Mouse (Mus musculus) intestine, embryonic 14.5 days (tissue): Measurements from ENCODE around the gene Dnaja4. TPM values are rescaled to one million over a fixed set of nuclear protein-coding genes. Genes with fewer than 3 reads are reported as not detected.

Experiments
- ATAC-seq: fragments of 200-750 bp; cut with Nextera tagmentation; replicated peaks from 2 replicates; pipeline ENCODE4 v1.8.0; 2017; ENCODE audit warnings: low read depth, moderate number of reproducible peaks, moderate TSS enrichment, moderate library complexity; ENCODE audit not compliant: low FRiP score, low TSS enrichment
- DNase-seq: peaks from one replicate; pipeline ENCODE4 v3.0.0-alpha.2; 2018; ENCODE audit warnings: low spot score
- H3K27ac ChIP-seq: fragments of 300-500 bp; sonication (generic); 2 replicates; pipeline ENCODE4 v1.5.1; 2014; ENCODE audit warnings: low read depth, mild to moderate bottlenecking, control low read depth
- H3K27me3 ChIP-seq: fragments of 300-500 bp; sonication (generic); replicated peaks from 2 replicates; pipeline ENCODE4 v1.6.1; 2014; ENCODE audit warnings: low read length, control low read depth; ENCODE audit not compliant: control insufficient read depth, insufficient read depth
- H3K36me3 ChIP-seq: fragments of 300-500 bp; sonication (generic); 2 replicates; pipeline ENCODE4 v1.6.1; 2014; ENCODE audit warnings: low read length, control low read depth; ENCODE audit not compliant: control insufficient read depth, insufficient read depth
- H3K4me1 ChIP-seq: fragments of 300-500 bp; sonication (generic); replicated peaks from 2 replicates; pipeline ENCODE4 v1.6.1; 2014; ENCODE audit warnings: low read length, control low read depth, mixed read lengths; ENCODE audit not compliant: control insufficient read depth, insufficient read depth
- H3K4me2 ChIP-seq: fragments of 300-500 bp; sonication (generic); 2 replicates; pipeline ENCODE4 v1.6.1; 2014; ENCODE audit warnings: low read length
- H3K4me3 ChIP-seq: fragments of 300-500 bp; sonication (generic); 2 replicates; pipeline ENCODE4 v1.5.1; 2014; ENCODE audit warnings: low read depth, low read length, control low read depth, mixed read lengths
- H3K9ac ChIP-seq: fragments of 300-500 bp; sonication (generic); 2 replicates; pipeline ENCODE4 v1.6.1; 2014; ENCODE audit warnings: mild to moderate bottlenecking, low read length
- H3K9me3 ChIP-seq: fragments of 300-500 bp; sonication (generic); 2 replicates; pipeline ENCODE4 v1.6.1; 2016; ENCODE audit warnings: low read length, control low read depth; ENCODE audit not compliant: control insufficient read depth
- WGBS: fragments of 180-500 bp; shearing (Covaris S2); extraction: QIAGEN DNeasy Blood & Tissue Kit; methylation state at CpG from one replicate; pipeline ENCODE4 v1.1.7; 2014; 5-methylcytosine and 5-hydroxymethylcytosine counted together
- polyA plus RNA-seq: library from polyadenylated mRNA; unstranded; fragments of >200 nt; fragmentation: Nextera tagmentation; extraction: Ambion mirVana; gene quantifications from 2 replicates; pipeline ENCODE4 v1.2.1, GENCODE M21; 2014

Gene Dnaja4
- polyA plus RNA-seq, 1 experiment from 2014 or later: 5.0 TPM

DNA sequence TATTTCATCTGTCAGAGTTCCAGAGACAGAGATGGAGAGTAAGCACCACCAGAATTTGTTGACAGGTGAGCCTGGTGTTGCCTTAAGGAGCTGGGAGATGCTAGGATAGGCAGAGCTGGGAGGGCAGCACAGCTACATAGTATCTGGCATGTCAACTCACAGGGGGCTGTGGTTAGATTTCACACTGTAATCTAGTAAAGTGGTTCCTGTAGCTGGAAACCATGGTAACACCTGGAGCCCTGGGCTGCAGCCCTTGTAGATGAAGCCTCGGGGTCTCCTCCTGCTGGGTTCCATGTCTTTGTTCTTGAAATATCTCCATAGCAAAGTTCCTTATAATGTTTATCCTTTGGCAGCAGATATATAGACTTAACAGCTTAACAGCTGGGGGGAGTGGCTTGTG lies 6.9 kb downstream of the Dnaja4 start:
- Histone ChIP-seq H3K4me3 (no peak overlapping the region), H3K36me3 (peaks cover 5% of the 10 kb centered on the region; the same call in 1 of the 2 replicates), H3K27ac (no peak overlapping the region), H3K4me1 (0 out of 2 replicates have a peak, but pooled peaks cover under 1% of the 10 kb centered on the region), H3K4me2 (no peak overlapping the region), H3K27me3 (0 out of 2 replicates have a peak, but pooled peaks cover 2% of the 10 kb centered on the region), H3K9me3 (no peaks in the 10 kb centered on the region), H3K9ac (no peak overlapping the region)
- WGBS: 43% methylated on average over 1 of the region's 1 CpGs
- ATAC-seq: no peak
- no peak for DNase-seq

GRCm38 (mm10) chr9:54707288-54707999 lies 8.8 kb downstream of the Dnaja4 start:
- ATAC-seq (no peak), DNase-seq (no peak)
- Histone ChIP-seq H3K4me2 (no peak overlapping the region), H3K36me3 (peaks cover 15% of the 10 kb centered on the region), H3K27me3 (no peaks in the 10 kb centered on the region), H3K9me3 (no peaks in the 10 kb centered on the region), H3K4me3 (no peak overlapping the region), H3K9ac (no peak overlapping the region), H3K4me1 (no peaks in the 10 kb centered on the region), H3K27ac (no peak overlapping the region)
- 69% methylated on average over 8 of the region's 8 CpGs for WGBS

GRCm38 (mm10) chr9:54708085-54708484 lies 9.4 kb downstream of the Dnaja4 start:
- DNase-seq: no peak
- Histone ChIP-seq H3K4me2 (no peak overlapping the region), H3K4me1 (no peaks in the 10 kb centered on the region), H3K27me3 (no peaks in the 10 kb centered on the region), H3K27ac (no peak overlapping the region), H3K9ac (no peak overlapping the region), H3K9me3 (no peaks in the 10 kb centered on the region), H3K36me3 (peaks cover 18% of the 10 kb centered on the region), H3K4me3 (no peak overlapping the region)
- no peak for ATAC-seq
- WGBS: 79% methylated on average over 5 of the region's 5 CpGs

DNA sequence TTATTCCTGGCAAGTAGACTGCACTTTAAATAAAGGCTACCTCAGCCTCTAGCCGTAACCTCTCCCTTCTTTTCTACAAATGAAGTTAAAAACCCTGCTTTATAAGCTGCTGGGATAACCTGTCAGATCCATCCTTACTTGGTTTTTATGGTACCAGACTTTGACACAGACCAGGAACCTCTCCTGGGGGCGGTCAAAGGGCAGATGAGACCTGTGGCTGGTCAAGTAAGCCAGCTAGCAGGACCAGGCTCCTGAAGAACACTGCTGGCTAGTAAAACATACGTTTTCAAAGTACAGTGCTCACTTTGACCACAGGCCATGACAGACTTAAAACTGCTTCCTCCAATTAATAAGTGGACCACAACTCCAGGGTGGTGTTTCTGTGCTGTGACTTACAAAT lies 17.1 kb downstream of the Dnaja4 start:
- 85% methylated on average over 3 of the region's 3 CpGs for WGBS
- peaks cover 82% of the 10 kb centered on the region for H3K36me3 ChIP-seq
- H3K27me3 ChIP-seq: no peaks in the 10 kb centered on the region
- H3K9ac ChIP-seq: no peak overlapping the region
- H3K4me3 ChIP-seq: no peak overlapping the region
- H3K4me1 ChIP-seq: no peaks in the 10 kb centered on the region
- no peak overlapping the region for H3K4me2 ChIP-seq
- no peak for DNase-seq
- no peak for ATAC-seq
- H3K27ac ChIP-seq: no peak overlapping the region
- no peaks in the 10 kb centered on the region for H3K9me3 ChIP-seq

DNA sequence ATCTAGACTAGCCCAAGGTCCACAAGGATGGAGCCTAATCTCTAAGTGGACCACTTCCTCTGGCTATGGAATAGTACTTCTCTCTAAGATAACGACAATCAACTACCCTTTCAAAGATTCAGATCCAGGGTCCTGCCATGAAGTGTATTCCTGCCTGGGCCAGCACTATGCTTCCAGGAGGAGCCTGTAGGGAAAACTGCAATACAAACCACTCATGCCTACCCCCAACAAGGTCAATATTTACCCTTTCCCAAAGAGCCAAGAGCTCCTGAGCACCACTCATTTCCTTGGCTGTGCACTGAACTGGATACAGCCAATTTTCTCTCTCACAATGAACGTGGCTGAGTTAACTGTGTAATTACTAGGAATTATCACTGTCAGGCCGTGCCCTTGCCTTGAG lies 18.9 kb downstream of the Dnaja4 start:
- H3K4me1 ChIP-seq: no peaks in the 10 kb centered on the region
- H3K36me3 ChIP-seq: peaks cover 89% of the 10 kb centered on the region
- DNase-seq: no peak
- no peak overlapping the region for H3K4me3 ChIP-seq
- 80% methylated on average over 3 of the region's 3 CpGs for WGBS
- no peak overlapping the region for H3K27ac ChIP-seq
- H3K4me2 ChIP-seq: no peak overlapping the region
- no peaks in the 10 kb centered on the region for H3K9me3 ChIP-seq
- no peak for ATAC-seq
- no peaks in the 10 kb centered on the region for H3K27me3 ChIP-seq
- no peak overlapping the region for H3K9ac ChIP-seq

DNA sequence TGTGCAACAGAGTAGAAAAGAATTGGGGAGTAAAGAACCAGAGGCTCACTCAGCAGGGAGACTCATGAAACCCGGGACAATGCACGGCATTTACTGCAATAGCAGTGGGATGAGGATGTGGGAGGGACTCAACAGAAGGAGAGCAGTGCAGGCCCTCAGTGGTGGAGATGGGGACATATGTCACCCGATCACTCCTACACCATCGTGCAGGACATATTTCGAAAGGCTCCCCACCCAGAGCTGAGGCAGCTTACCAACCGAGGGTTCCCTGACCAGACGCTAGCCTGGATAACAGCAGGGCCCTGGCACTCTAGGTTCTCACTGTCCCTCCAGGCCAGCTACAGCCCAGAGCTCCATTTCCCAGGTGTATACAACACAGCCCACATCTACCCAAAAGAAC lies 23.5 kb downstream of the Dnaja4 start:
- Histone ChIP-seq H3K9ac (no peak overlapping the region), H3K4me3 (no peak overlapping the region), H3K9me3 (no peaks in the 10 kb centered on the region), H3K27me3 (no peaks in the 10 kb centered on the region), H3K27ac (no peak overlapping the region), H3K4me1 (no peaks in the 10 kb centered on the region), H3K4me2 (no peak overlapping the region), H3K36me3 (peaks cover 97% of the 10 kb centered on the region)
- 78% methylated on average over 7 of the region's 7 CpGs for WGBS
- no peak for DNase-seq
- ATAC-seq: no peak

DNA sequence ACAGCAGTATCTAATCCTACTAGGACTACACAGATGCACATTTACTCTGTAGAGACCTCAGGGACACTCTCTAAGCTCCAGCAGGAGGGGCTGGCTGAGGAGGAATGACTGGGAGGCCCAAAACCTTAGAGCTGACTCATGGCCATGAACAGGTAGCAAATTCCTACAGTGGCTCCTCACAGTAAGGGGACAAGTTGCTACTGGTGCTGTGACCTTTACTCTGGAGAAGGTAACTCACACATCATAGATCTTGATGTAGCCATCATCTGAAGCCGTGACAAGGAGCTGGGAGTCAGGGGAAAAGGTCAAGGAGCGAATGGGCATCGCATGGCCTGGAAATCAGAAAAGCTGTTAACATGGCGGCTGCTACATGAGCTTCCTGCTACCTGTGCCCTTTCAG lies 23.9 kb downstream of the Dnaja4 start:
- no peak overlapping the region for H3K4me2 ChIP-seq
- H3K9ac ChIP-seq: no peak overlapping the region
- no peak overlapping the region for H3K27ac ChIP-seq
- no peak for DNase-seq
- H3K27me3 ChIP-seq: no peaks in the 10 kb centered on the region
- ATAC-seq: no peak
- peaks cover 97% of the 10 kb centered on the region for H3K36me3 ChIP-seq
- H3K4me3 ChIP-seq: no peak overlapping the region
- H3K9me3 ChIP-seq: no peaks in the 10 kb centered on the region
- no peaks in the 10 kb centered on the region for H3K4me1 ChIP-seq
- 90% methylated on average over 4 of the region's 4 CpGs for WGBS

- Histone ChIP-seq H3K4me3 (no peak overlapping the region), H3K36me3 (peaks cover 84% of the 10 kb centered on the region), H3K4me1 (no peaks in the 10 kb centered on the region), H3K27ac (no peak overlapping the region), H3K9me3 (no peaks in the 10 kb centered on the region), H3K9ac (no peak overlapping the region), H3K27me3 (no peaks in the 10 kb centered on the region), H3K4me2 (no peak overlapping the region)
- 80% methylated on average over 5 of the region's 5 CpGs for WGBS
- no peak for ATAC-seq
- no peak for DNase-seq
Observed at GRCm38 (mm10) chr9:54726315-54726714, 27.6 kb downstream of the Dnaja4 start.

DNA sequence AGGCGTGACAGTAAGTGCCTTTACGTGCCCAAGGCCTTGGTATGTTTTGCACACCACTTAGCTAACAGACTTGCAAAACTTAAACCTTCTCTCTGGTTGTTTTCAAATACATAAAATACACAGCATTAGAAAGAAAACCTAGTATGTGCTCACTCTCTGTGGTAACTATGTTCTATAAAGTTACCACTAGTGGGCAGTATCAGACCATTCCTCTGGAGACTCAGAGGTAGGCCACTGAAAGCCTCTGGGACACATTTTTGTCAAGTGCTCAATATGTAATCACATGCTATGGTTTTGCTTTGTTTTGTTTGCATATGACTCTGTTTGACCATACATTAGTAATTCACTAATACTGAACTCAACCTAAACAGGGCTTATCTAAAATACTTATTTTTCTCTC lies 33.4 kb downstream of the Dnaja4 start:
- no peak for DNase-seq

More for the DNA sequence above, 33.4 kb downstream of the Dnaja4 start:
- Histone ChIP-seq H3K9me3 (no peaks in the 10 kb centered on the region), H3K36me3 (peaks cover 28% of the 10 kb centered on the region), H3K4me1 (peaks cover 17% of the 10 kb centered on the region), H3K27ac (no peak overlapping the region), H3K27me3 (no peaks in the 10 kb centered on the region), H3K4me2 (no peak overlapping the region), H3K9ac (no peak overlapping the region), H3K4me3 (no peak overlapping the region)
- ATAC-seq: no peak
- WGBS: 91% methylated on average over 2 of the region's 2 CpGs
